Mouse (Mus musculus): ENCODE data around the gene Agpat1. TPM values are rescaled to one million over a fixed set of nuclear protein-coding genes. Genes with fewer than 3 reads are reported as not detected.

The Agpat1 gene
- polyA plus RNA-seq, 1 experiment from 2014 or later = 70.5 TPM

DNA sequence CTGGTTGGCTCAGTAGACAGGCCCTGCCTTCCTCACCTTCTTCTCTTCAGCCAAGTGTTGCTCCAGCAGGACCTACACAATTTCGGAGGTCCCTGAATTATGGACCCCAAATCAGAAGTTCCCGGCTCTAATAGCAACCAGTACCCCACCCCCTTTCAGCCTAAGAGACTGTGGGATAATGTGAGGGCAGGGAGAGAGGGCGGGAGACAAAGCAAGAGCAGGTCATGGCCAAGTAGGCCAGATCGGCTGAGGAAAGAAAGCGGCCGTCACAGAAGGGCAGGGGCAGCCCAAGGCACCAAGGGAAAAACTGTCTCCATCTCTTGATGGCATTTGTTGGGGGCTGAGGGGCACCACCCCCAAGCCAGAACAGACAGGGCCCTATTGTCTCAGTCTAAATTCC, 11.8 kb downstream of the Agpat1 start, which contains the start of gene Egfl8:
Egfl8 (minus strand) TSS at position 101 of the 400 bp plus-strand sequence.
- peaks cover 67% of the 10 kb centered on the region for H3K36me3 ChIP-seq (replicated peaks)
- H3K4me1 ChIP-seq = no peaks in the 10 kb centered on the region
- 68% methylated on average over 6 of the region's 6 CpGs for WGBS
- H3K9ac ChIP-seq = peak within 1 kb of the TSS; percentile 4; the same call in 1 of the 2 replicates
- H3K27me3 ChIP-seq = no peaks in the 10 kb centered on the region
- no peak within 1 kb of the TSS for H3K4me2 ChIP-seq
- no peaks in the 10 kb centered on the region for H3K9me3 ChIP-seq
- no peak within 1 kb of the TSS for H3K4me3 ChIP-seq (replicated peaks)
- H3K27ac ChIP-seq = 0 out of 2 replicates have a peak within 1 kb of the TSS, but pooled peaks have one; percentile 19
- no peak for ATAC-seq (ENCODE audit: low FRiP score)

DNA sequence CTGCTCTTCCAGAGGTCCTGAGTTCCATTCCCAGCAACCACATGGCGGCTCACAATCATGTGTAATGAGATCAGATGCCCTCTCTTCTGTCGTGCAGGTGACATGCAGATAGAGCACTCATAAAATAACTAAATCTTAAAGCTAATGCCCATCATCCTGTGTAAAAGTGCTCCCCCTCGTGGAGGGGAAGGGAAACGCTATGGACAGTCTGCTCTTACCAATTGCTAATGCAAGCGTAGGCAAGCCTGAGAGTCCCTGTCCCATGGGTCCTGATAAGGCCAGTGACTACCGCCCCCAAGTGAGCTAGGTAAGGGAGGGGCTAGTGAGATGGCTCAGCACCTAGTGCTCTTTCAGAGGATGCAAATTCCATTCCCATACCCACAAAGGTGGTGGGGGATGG, 14.9 kb downstream of the Agpat1 start:
- Histone ChIP-seq H3K27me3 (no peaks in the 10 kb centered on the region), H3K9ac (no peak overlapping the region), H3K4me2 (no peak overlapping the region), H3K9me3 (no peaks in the 10 kb centered on the region), H3K4me3 (replicated peaks) (no peak overlapping the region), H3K4me1 (no peaks in the 10 kb centered on the region), H3K27ac (no peak overlapping the region), H3K36me3 (replicated peaks) (peaks cover 58% of the 10 kb centered on the region)
- WGBS = 14% methylated on average over 6 of the region's 6 CpGs
- ATAC-seq (ENCODE audit: low FRiP score) = peak; percentile 30; the same call in 1 of the 2 replicates

DNA sequence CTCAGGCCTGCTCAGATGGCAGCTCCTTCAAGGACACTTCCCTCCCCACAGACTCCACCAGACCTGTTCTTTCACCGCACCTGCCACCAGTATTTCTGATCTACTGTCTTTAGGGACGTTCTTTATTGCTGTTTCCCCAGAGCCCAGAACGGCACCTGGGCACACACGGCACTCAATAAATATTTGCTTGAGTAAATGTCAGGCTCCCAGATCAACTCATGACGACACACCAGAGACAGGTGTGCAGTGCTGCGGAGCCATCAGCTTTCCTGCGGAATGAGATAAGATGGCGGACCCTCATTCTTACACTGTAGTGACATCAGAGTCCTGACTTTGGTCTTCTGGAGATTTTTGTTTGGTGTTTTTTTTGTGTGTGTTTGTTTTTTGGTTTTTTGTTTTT, 16.9 kb downstream of the Agpat1 start:
- no peak for ATAC-seq (ENCODE audit: low FRiP score)
- H3K4me1 ChIP-seq = peaks cover 4% of the 10 kb centered on the region
- H3K27ac ChIP-seq = no peak overlapping the region
- peaks cover 39% of the 10 kb centered on the region for H3K36me3 ChIP-seq (replicated peaks)
- H3K27me3 ChIP-seq = no peaks in the 10 kb centered on the region
- H3K9me3 ChIP-seq = no peaks in the 10 kb centered on the region
- no peak overlapping the region for H3K4me2 ChIP-seq
- H3K9ac ChIP-seq = no peak overlapping the region
- WGBS = 89% methylated on average over 8 of the region's 8 CpGs
- H3K4me3 ChIP-seq (replicated peaks) = no peak overlapping the region

DNA sequence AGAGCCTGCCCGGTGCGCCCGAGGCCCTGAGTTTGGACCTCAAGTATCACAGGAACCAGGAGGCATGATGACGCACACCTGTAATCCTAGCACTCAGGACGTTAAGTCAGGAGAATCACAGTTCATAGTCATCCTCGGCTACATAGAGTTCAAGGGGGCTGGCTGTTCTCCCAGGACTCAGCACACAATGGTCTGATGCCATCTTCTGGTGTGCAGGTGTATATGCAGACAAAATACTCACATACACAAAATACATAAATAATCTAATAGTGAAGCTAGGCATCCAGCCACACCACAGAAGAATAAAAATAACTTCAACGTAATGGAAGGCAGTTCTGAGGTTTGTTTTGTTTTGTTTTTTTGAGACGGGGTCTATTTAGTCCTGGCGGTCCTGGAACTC, 19.1 kb downstream of the Agpat1 start:
- no peak overlapping the region for H3K27ac ChIP-seq
- H3K4me2 ChIP-seq = no peak overlapping the region
- 90% methylated on average over 9 of the region's 9 CpGs for WGBS
- H3K4me1 ChIP-seq = peaks cover 18% of the 10 kb centered on the region
- no peak overlapping the region for H3K4me3 ChIP-seq (replicated peaks)
- ATAC-seq (ENCODE audit: low FRiP score) = no peak
- peaks cover 23% of the 10 kb centered on the region for H3K36me3 ChIP-seq (replicated peaks)
- H3K9me3 ChIP-seq = no peaks in the 10 kb centered on the region
- no peak overlapping the region for H3K9ac ChIP-seq
- no peaks in the 10 kb centered on the region for H3K27me3 ChIP-seq

- no peak for ATAC-seq (ENCODE audit: low FRiP score)
- Histone ChIP-seq H3K9me3 (no peaks in the 10 kb centered on the region), H3K4me1 (peaks cover 37% of the 10 kb centered on the region), H3K27ac (no peak overlapping the region), H3K27me3 (peaks cover 12% of the 10 kb centered on the region), H3K36me3 (replicated peaks) (peaks cover 23% of the 10 kb centered on the region), H3K4me2 (no peak overlapping the region), H3K4me3 (replicated peaks) (no peak overlapping the region), H3K9ac (no peak overlapping the region)
- 96% methylated on average over 3 of the region's 3 CpGs for WGBS
Measured at GRCm38 (mm10) chr17:34624981-34625380, 20.9 kb downstream of the Agpat1 start.

DNA sequence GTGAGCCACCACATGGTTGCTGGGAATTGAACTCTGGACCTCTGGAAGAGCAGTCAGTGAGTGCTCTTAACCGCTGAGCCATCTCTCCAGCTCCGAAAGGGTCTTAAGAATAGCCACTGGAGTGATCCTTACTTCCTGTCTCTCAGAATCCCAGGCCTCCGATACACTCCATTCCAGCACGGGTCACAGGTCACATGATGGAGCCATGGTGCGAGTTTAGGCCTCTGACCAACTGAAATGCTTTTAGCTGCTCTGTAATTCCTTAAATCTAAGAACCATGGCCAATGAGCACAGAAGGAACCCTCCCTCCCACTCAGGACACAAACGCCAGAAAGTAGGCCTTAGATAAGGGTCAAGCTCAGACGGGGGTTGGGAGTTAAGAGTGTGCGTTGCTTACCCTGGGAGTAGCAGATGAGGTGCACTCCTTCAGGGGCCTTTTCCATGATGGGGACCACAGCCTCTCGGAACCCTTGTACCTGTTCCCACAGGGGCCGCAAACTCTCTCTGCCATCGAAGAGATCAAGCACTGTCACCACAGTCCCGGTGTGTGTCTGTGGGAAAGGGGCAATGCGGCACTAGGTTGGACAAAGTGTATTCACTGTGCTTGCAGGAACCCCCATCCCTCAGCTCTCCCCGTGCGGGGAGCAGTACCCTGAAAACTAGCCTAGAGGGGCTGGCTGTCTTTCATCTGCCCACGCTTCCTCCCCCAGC, 22.2 kb downstream of the Agpat1 start:
- H3K27me3 ChIP-seq = peaks cover 24% of the 10 kb centered on the region
- H3K9ac ChIP-seq = peak overlapping the region; percentile 73
- peaks cover 49% of the 10 kb centered on the region for H3K4me1 ChIP-seq
- peak overlapping the region; percentile 92 for H3K27ac ChIP-seq
- H3K9me3 ChIP-seq = no peaks in the 10 kb centered on the region
- ATAC-seq (ENCODE audit: low FRiP score) = peak; percentile 0; the same call in 1 of the 2 replicates
- whole genome bisulfite sequencing = 57% methylated on average over 16 of the region's 16 CpGs
- H3K4me3 ChIP-seq (replicated peaks) = peak overlapping the region; percentile 71
- H3K36me3 ChIP-seq (replicated peaks) = peaks cover 17% of the 10 kb centered on the region
- peak overlapping the region; percentile 87 for H3K4me2 ChIP-seq

- peak overlapping the region; percentile 73 for H3K9ac ChIP-seq
- WGBS = under 1% methylated on average over 18 of the region's 18 CpGs
- H3K27ac ChIP-seq = peak overlapping the region; percentile 92
- H3K4me1 ChIP-seq = peaks cover 54% of the 10 kb centered on the region
- H3K27me3 ChIP-seq = peaks cover 30% of the 10 kb centered on the region
- H3K4me3 ChIP-seq (replicated peaks) = peak overlapping the region; percentile 71
- peak overlapping the region; percentile 87 for H3K4me2 ChIP-seq
- H3K9me3 ChIP-seq = no peaks in the 10 kb centered on the region
- peak; percentile 30 for ATAC-seq (ENCODE audit: low FRiP score)
- H3K36me3 ChIP-seq (replicated peaks) = peaks cover 14% of the 10 kb centered on the region
Measured at GRCm38 (mm10) chr17:34626773-34627092, 22.7 kb downstream of the Agpat1 start.

DNA sequence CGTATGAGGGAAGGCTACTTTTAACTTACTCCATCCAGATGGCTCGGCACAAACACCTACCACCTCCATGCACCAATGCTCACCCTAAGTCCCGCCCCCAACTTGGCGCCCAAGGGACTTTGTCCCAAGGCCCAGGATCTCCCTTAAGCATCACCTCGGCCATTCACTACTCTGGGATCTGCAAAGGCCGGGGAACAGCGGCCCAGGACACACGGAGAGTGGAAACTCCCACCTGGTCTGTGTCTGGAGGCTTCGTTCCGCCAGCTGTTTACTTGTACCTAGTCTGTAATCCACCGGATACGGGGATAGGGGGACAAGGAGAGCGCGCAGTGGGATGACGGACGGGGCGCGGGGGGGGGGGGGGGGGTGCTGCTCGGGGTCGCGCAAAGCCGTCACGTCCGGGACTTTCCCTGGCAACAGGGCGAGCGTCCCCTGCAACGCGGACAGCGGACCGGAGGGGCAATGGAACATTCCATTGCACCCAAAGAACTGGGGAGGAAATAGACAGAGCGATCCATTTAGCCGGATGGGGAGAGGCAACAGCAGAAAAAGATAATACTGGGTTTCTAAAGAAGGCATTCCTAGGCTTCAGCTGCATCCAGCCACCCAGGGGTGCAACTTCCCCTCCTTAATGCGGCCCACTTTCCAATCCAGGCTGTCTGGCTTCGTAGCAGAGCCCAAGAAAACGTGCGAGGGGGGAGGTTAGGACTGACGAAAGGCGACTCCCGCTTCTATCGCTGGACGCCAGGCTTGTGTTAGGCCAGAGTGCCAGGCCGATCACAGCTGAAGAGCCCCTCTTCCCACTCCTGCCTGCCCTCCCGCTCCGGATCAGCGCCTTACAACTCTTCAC, 23.3 kb downstream of the Agpat1 start:
- peaks cover 35% of the 10 kb centered on the region for H3K27me3 ChIP-seq
- WGBS = under 1% methylated on average over 43 of the region's 45 CpGs
- H3K4me1 ChIP-seq = peaks cover 60% of the 10 kb centered on the region
- peak overlapping the region; percentile 73 for H3K9ac ChIP-seq
- peak overlapping the region; percentile 87 for H3K4me2 ChIP-seq
- H3K9me3 ChIP-seq = no peaks in the 10 kb centered on the region
- peak overlapping the region; percentile 92 for H3K27ac ChIP-seq
- peak overlapping the region; percentile 71 for H3K4me3 ChIP-seq (replicated peaks)
- peak; percentile 67 for ATAC-seq (ENCODE audit: low FRiP score)
- peaks cover 9% of the 10 kb centered on the region for H3K36me3 ChIP-seq (replicated peaks)

- Histone ChIP-seq H3K9me3 (no peaks in the 10 kb centered on the region), H3K27me3 (peaks cover 43% of the 10 kb centered on the region), H3K9ac (peak within 1 kb of the TSS; percentile 73), H3K4me3 (replicated peaks) (peak within 1 kb of the TSS; percentile 71), H3K4me1 (peaks cover 64% of the 10 kb centered on the region), H3K27ac (peak within 1 kb of the TSS; percentile 92), H3K36me3 (replicated peaks) (peaks cover under 1% of the 10 kb centered on the region; the same call in 1 of the 2 replicates), H3K4me2 (peak within 1 kb of the TSS; percentile 87)
- no peak for ATAC-seq (ENCODE audit: low FRiP score)
- 6% methylated on average over 29 of the region's 29 CpGs for WGBS
Measured at GRCm38 (mm10) chr17:34627943-34628643, 24.0 kb downstream of the Agpat1 start, which contains the start of gene Ppt2. Gene Ppt2, minus strand, starts transcription at chr17:34628510.

DNA sequence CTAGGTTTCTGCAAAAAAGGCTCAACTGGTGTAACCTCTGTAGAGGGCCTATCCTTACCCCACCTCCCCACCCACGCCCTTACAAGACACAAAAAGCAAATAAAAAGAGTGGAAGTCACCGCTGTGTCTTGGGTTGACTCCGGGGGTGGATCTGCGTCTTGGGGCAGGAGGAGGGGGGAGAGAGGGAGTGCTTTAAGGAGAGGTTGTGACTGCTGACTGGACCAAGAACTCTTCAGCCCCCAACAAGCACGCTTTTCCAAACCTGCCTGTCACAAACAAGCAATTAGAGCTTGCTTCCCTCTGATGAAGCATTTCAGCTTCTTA, 24.5 kb downstream of the Agpat1 start:
- Histone ChIP-seq H3K27ac (peak overlapping the region; percentile 92), H3K4me2 (peak overlapping the region; percentile 87), H3K27me3 (peaks cover 48% of the 10 kb centered on the region), H3K9me3 (no peaks in the 10 kb centered on the region), H3K9ac (peak overlapping the region; percentile 73), H3K36me3 (replicated peaks) (no peaks in the 10 kb centered on the region; the same call in 1 of the 2 replicates), H3K4me3 (replicated peaks) (peak overlapping the region; percentile 71), H3K4me1 (peaks cover 64% of the 10 kb centered on the region)
- ATAC-seq (ENCODE audit: low FRiP score) = no peak
- WGBS = 12% methylated on average over 5 of the region's 5 CpGs

DNA sequence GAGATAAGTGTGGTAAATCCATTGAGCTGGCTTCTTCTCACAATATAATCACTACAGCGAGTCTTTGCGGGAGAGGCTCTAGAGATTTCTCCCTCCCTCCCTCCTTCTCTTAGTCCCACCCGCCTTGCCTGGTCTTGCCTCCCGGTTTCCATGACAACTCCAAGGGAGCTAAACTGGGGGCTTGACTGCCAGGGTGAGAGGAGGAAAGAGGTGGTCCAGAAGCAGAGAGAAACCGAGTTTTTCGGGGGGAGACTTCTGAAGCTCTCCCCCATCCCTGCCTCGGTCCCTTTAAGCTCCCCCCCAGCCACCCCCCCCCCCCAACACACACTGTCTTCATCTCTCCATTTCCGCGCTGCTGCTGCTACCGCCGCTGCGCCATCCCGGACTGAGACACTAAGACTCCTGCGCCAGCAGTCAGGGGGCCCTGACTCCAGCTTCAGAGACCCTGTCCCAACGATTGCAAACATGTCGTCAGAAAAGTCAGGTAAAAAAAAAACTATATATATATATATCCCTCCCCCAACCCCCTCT, 25.2 kb downstream of the Agpat1 start, which contains the start of gene Prrt1:
Prrt1 (plus strand) TSS at position 313 of the 531 bp plus-strand sequence.
- WGBS = 0% methylated on average over 14 of the region's 16 CpGs
- Histone ChIP-seq H3K36me3 (replicated peaks) (no peaks in the 10 kb centered on the region), H3K4me1 (peaks cover 64% of the 10 kb centered on the region), H3K27me3 (peaks cover 53% of the 10 kb centered on the region), H3K9me3 (no peaks in the 10 kb centered on the region), H3K9ac (peak within 1 kb of the TSS; percentile 73), H3K27ac (peak within 1 kb of the TSS; percentile 92), H3K4me2 (peak within 1 kb of the TSS; percentile 87), H3K4me3 (replicated peaks) (peak within 1 kb of the TSS; percentile 71)
- ATAC-seq (ENCODE audit: low FRiP score) = peak; percentile 48
